Mouse (Mus musculus) kidney, postnatal 36 days (tissue): ENCODE data around the gene Tmem206.

Experiments
- DNase-seq, 2 experiments: peaks; one replicate each; pipeline ENCODE4 v3.0.0; 2021 to 2022; ENCODE audit warnings: mixed read lengths in 2 of 2

Gene Tmem206

DNA sequence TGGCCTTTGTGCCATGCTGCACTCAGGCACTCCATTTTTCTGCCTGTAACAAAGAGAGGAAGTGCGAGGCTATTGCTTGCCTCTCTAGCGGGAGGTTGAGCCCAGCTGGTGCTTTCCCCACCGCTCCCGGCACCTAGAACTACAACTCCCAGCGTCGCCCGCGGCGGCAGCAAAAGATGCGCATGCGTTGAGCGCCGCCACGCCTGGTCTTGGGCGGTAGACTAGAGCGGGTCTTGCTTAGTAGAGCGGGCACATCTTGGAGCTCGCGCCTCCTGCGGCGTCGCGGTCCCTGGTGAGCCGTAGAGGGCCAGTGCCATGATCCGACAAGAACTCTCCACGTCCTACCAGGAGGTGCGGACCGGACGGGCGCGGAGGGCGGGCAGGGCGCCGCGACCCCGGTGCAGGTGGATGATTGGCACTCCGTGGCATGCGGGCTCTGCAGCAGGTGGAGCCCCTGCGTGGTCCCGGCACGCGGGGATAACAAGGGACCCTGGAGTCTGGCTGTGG lies at the start of gene Tmem206:
Gene Tmem206, plus strand, starts transcription at position 187 of the 507 bp plus-strand sequence.
- peak; percentile 95 to 97 for DNase-seq

GRCm38 (mm10) chr1:191276181-191276580 lies 49.5 kb upstream of the Tmem206 start:
- peak; percentile 35 to 59 for DNase-seq

- DNase-seq: peak; percentile 62 to 80
Observed at GRCm38 (mm10) chr1:191277549-191278059, 48.1 kb upstream of the Tmem206 start.

DNA sequence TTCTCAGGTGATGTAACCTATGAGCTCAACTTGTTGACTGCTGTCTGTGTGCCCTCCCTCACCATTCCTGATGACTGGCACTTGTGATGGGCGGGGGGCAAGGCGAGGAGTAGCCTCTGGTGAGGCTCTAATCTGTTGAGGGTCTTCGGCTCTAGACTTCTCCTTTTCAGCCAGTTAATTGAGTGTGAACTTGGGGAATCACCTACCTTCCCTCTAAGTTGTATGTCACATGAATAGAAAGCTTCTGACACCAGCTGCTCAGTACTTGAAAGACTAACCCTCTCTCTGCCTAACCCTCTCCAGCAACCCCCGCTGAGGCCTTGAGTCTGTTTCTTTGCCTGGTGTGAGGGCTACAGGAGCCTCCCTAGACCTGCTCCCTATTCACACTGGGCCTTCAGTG lies 47.4 kb upstream of the Tmem206 start:
- no peak for DNase-seq

- DNase-seq: no peak
Observed at GRCm38 (mm10) chr1:191281171-191281570, 44.5 kb upstream of the Tmem206 start.

DNA sequence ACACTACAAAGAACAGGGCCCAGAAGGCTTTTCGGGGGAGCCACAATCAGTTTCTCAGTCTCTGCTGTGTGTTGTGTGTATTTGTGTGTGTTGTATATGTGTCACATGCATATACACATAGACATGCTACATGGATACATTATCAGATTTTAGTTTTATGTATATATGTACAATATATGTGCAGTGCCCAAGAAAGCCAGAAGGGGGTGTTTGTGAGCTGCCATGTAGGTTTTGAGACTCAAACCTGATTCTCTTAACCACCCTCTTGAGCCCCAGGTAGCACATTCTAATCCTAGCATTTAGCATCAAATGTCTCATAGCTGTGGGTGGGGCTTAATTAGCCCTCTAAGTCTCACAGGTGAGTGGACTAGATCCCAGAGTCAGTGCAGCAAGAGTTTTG lies 43.4 kb upstream of the Tmem206 start:
- no peak for DNase-seq

DNA sequence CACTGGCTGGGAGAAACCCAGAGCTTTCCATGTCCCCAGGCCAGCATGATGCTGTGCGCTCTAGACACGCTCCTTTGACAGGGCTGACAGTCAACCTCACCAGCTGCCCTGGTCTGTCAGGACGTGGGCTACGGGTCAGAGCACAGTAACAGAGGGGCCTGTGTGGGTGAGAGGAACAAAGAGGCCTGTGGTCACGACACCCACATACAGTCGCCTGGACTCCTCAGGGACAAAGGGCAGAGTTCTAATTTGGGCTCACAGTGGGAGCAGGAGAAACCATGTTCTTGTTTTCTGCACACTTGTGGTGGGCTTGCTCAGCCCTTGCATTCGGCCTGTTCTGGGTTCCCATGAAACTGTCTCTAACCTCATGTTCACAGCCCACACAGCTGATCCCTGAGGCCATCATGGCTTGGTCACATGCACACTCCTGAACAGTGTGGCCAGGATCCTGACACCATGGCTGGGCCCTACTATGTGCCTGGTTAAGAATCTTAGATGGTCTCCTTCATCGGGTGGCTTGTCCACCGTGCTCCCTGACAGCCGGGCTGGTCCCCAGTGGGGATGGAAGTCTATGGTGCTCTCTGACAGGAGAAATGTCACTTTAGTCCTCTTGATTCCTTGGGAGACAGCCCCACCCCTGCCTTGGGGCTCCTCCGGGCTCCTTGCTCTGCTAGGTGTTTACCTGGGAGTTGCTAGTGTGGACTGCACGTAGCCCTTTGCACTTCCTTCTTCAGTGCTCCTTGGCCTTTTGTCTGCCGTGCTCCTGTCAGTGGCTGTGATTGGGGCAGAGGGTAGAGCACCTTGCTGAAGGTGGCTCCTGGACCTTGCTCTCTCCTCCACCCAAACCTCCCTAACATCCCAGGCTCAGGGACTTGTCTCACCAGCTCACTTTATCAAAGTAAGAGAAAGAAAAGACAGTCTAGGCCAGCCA lies 42.3 kb upstream of the Tmem206 start:
- peak; percentile 33 to 35 for DNase-seq

GRCm38 (mm10) chr1:191284502-191284901 lies 41.2 kb upstream of the Tmem206 start:
- DNase-seq: no peak

DNA sequence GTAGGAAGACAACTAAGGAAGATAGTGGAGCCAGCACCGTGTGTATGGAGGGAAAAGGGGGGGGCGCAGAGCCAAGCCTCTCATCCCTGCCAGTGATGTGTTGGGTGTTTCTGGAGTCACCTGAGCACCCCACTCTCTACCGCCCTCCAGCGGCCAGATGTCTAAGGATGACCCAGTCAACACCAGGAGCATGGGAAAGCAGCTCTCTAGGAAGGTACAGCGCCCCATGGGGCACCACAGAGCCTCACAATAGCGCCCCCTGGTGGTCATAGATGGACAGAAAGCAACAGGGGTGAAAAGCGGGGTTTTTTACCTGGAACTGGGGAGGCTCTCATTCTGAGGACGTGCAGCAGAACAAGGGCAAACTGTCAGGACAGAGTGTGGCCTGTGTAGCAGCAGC lies 37.0 kb upstream of the Tmem206 start:
- peak; percentile 49 to 81 for DNase-seq

DNA sequence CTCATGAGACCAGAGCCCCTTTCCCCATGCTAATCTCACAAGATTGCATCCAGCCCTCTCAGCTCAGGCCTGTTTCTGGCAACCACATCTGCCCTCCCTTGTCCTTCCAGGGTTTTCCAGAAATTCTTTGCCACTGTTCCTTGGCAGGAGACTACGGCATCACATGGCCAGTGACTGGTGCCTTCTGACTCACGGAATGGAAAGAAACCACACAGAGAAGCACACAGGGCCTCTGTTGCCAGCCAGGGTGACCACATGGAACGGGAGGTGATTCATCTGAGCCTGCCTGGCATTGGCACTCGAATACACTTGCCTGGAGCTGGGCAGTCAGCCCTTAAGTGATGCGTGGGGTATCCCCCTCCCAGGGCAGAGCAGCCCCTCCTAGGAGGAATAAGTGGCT lies 33.4 kb upstream of the Tmem206 start:
- DNase-seq: peak; percentile 70 to 73

GRCm38 (mm10) chr1:191293051-191293450 lies 32.7 kb upstream of the Tmem206 start:
- no peak for DNase-seq

GRCm38 (mm10) chr1:191293996-191294795 lies 31.5 kb upstream of the Tmem206 start:
- no peak for DNase-seq

- no peak for DNase-seq
Observed at GRCm38 (mm10) chr1:191295784-191296183, 29.9 kb upstream of the Tmem206 start.

DNA sequence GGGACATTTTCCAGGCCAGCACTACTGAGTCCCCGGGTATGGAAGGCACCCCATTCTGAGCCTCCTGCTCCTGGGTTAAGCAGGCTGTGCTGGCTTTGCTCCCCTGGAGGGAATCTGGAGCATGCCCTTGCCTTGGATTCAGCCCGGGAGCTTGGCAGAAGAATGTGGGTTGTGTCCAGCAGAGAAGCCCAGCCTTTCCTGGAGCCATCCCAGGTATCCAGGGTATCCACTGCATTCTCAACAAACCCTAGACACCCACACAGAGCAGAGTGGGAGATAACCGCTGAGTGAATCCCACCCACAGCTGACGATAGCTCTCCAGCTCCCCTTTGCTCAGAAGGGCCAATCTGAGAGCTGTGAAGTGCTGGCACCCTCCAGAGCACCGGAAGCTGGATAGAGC lies 29.3 kb upstream of the Tmem206 start:
- peak; percentile 67 to 76 for DNase-seq

DNA sequence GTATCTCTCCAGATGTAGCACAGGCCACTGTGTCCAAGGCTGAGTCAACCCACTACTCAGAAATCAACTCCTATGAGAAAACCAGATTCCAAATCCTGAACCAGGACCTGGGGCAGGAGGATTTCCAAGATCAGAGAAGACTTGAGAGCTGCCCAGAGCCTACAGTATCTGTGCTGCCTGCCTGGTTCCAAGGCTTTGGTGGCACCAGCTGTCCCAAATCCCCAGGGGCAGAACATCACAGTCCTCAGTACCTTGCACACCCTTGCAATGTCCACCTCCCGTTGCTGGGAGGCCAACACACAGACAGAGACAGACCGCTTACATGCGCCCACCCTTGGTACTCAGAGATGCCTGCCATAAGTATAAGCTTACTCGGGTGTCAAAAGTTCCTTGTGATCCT lies 27.4 kb upstream of the Tmem206 start:
- DNase-seq: no peak

DNA sequence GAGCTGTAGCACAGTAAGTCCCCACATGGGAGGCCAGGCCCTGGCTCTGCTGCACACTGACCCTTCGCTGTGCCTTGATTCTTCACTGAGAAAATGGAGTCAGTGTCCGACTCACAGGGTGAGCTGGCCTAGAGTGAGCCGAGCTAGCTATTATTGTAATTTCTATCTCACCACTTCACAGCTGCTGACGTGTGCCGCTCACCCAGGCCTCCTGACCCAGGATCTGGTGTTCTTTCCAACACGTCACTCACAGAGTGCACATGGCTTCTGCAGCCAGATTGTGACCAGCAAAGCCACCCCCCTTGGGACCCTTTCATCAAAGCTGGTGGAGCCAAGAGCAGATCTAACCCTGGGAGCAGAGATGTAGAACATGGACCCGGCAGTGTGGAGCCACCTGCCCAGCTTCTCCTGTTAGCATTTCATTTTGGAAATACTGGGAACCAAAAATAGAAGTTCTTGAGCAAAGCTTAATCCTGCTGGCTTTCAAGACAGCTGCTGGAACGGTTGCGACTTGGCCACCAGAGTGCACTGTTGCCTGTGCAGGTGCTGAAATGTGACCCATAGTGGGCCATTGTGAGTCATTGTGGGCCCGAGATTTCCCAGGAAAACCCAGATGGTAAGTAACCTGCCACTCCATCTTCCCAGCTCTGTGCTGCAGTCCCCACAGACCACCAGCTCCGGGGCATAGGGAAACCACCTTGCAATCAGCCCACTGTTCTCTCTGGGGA lies 26.3 kb upstream of the Tmem206 start:
- peak; percentile 46 to 78 for DNase-seq

DNA sequence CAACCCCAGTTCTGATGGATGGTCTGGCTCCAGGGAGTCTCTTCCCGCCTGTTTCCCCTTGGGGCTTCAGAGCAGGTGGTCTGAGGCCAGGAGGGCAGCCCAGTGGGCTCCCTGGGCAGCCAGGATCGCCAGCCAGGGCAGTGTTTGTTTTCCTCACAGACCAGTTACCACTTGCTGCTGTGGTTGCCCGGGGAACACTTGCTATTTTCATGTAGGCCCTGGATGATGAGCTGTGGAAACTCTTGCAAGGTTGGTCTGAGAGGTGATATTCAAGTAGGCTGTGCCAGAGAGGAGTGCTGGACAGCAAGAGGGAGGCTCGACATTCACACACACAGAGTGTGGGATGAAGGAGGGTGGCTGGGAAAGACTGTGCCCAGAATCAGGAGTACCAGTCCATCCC lies 23.8 kb upstream of the Tmem206 start:
- no peak for DNase-seq

DNA sequence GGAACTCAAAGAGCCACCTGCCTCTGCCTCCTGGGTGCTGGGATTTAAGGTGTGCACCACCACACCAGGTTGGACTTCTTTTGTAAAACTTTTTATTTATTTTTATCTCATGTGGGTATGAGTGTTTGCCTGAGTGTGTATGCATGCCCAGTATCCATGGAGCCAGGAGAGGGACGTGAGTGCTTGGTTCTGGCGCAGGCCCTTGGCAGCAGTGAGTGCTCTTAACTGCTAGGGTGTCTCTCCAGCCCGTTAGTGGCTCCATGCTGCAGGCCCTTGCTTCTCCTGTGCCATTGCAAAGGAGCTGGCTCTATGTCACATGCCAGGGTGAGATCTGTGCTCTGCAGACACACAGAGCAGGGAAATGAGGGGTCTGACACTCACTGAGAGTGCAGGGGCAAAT lies 22.0 kb upstream of the Tmem206 start:
- DNase-seq: no peak

DNA sequence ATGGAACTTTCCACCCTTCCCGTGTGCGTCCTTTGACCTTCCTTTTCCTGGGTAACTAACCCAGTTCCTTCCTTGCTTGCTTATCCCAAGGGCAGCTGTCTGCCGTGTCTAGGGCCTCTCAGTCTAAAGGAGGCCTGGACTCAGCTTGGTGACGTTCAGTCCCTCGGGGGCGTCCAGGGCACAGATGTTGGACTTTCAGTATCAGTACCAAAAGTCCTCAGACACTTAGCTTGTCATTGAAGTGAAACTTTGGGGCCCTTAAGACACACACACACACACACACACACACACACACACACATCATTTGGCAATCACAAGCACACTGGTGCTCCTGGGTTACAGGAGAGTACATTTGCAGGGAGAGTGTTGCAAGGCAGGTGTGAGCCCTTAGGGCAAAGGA lies 21.5 kb upstream of the Tmem206 start:
- no peak for DNase-seq

DNA sequence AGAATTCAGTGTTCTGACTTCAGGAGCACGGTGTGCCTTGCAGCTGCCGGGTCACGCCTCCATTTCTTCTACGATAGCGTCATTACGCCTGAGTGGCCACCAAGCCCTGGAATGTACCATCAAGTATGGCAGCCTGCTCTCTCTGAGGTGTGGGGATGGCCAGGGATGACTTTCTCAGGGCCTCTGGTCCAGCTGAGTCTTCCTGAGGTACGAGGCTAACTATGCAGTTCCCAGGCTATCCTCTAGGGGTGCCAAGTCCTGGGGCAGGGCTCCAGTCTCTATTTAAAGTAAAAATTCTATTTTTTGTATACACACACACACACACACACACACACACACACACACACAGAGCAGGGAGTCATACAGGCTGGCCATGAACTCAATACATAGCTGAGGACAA lies 20.1 kb upstream of the Tmem206 start:
- DNase-seq: peak in 1 of 2 experiments; percentile 61

DNA sequence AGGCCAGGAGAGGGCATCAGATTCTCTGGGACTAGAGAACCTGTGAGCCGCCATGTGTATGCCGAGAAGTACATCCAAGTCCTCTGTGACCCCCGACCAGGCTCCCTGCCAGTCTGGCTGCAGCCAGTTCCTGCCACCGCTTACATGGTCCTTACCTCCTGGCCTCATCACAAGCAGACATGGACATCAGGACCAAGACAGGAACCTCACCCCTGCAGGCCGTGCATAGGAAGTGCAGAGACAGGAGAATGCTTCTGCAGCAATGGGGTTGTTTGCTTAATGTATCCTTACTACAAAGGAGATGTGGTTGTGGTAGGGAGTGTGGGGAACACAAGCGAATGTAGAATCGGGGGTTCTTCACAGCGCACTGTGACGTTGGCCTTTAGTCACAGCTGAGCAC lies 19.4 kb upstream of the Tmem206 start:
- no peak for DNase-seq

DNA sequence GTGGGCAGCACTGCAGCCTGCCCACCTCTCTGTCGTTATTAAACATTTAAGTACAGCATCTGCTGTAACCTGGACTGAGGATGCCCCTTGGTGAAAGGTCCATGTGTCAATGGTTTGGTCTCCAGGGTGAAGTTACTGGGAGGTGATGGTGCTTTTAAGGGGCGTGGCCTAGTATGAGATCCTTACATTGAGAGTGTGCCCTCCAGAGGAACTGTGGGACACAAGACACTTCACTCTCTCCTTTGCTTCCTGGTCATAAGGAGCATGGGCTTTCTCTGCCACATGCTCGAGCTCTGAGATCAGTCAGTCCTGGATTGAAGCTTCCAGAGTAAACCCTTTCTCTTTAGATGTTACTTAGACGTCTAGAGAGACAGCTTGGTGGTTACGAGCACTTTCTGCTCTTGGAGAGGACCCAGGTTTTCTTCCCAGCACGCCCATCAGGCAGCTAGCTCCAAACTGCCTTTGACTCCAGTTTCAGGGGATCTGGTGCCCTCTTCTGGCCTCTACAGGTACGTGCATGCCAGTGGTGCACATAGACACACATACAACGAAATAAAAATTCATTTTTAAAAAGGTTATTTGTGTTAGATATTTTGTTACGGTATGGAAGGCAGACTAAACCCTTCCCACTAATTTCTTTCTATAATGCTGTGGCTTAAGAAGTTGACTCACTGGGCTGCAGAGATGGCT lies 17.8 kb upstream of the Tmem206 start:
- DNase-seq: no peak
